Mouse (Mus musculus) heart, adult 10 weeks (tissue): ENCODE results near the gene Rad9b. TPM values are rescaled to one million over a fixed set of nuclear protein-coding genes. Genes with fewer than 3 reads are reported as not detected.

ENCODE experiments used
- polyA plus RNA-seq: library from polyadenylated mRNA; stranded (reverse); fragments of 350-450 nt; fragmentation: Illumina TruSeq; extraction: RNeasy Lipid Tissue Mini Kit (QIAGEN cat#74804); gene quantifications from one replicate; pipeline ENCODE4 v1.2.3, GENCODE M21; 2014; ENCODE audit warnings: low read depth, low replicate concordance

Gene Rad9b
- 3.7 TPM for polyA plus RNA-seq

GRCm38 (mm10) chr5:122353807-122354491 is at the start of gene Rad9b, which contains the start of gene Vps29:
TSS of gene Rad9b (minus strand) at chr5:122354233.
TSS of gene Vps29 (plus strand) at chr5:122354369.

DNA sequence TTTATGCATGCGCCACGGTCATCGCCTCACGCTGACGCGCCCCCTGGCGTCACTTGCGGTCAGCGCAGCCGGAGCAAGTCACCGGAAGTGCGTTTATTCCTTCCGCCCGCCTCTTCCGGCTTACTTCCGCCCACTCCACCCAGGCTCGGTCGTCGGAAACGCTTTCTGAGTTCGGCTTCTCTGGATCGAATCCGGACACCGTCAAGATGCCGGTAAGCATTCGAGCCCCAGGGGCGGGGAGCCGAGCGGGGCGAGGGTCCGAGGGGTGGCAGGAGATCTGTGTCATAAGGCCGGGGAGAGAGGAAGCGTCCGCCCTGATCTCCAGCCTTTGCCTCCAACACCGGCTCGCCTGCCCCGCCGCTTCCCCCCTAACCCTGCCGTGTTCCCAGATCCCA is 37.8 kb upstream of the Rad9b start, which contains the start of gene Arpc3:
Gene Arpc3 (plus strand): TSS at position 93 of the 395 bp plus-strand sequence.

GRCm38 (mm10) chr5:122372192-122372769 is 18.2 kb upstream of the Rad9b start, which contains the start of gene Fam216a:
TSS of gene Fam216a (minus strand) at chr5:122372364.

DNA sequence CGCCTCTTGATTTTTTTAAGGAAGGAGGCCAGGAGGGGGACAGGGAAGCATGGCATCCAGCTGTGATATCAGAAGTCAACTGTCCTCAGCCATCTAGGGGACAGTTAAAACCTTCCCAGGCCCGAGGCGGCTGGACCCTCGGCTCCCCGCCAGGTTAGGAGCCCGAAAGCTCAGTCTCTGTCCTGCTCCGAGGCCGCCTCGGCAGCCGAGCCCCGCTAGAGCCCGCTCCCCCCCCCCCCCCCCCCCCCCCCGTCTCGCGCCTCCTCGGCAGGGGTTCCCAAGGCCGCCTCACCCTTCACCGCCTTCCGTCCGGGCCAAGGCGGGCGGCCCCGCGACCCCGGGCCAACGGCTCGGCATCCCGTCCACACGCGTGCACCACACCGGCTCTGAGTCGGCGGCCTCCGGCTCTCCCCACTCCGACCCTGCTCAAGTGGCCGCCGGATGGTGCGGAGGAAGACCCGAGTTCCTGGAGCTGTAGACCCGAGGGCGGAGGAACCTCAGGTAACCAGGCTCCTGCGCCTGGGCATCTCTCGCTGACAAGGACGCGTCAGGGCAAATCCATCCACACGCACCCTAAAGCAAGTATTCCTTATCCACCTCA is 17.7 kb upstream of the Rad9b start, which contains the start of gene Gpn3:
Gene Gpn3 (plus strand): TSS at position 286 of the 601 bp plus-strand sequence.

DNA sequence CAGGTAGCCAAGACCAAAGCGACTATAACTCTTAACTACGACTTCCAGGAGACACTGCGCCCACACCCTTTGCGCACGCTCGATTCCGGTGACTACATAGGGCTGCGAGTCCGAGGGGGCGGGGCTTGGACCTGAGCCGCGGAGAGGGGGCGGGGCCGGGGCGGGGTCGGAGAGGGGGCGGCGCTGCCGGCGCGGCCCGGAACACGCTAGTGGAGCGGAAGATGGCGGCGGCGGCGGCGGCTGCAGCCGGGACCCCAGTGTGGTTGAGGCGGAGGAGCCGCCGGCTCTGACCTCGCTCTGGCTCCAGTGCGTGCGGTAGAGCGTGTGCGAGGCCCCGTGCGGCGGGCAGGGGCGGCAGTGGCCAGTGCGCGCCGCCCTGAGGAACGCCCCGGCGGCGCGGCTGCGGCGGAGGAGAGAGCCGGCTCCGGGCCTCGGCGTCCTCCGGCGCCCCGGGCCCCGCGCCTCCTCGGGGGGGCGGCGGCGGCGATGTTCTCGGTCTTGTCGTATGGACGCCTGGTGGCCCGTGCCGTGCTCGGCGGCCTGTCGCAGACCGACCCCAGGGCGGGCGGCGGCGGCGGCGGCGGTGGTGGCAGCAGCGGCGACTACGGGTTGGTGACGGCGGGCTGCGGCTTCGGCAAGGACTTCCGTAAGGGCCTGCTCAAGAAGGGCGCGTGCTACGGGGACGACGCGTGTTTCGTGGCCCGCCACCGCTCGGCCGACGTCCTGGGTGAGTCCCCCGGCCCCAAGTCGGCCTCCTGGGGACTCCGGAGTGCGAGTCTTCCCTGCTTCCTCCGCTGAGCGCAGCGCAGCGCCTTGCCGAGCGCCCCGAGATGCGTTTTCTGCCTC is 69.6 kb downstream of the Rad9b start, which contains the start of gene Pptc7:
Gene Pptc7 (plus strand): TSS at position 183 of the 846 bp plus-strand sequence.

Other genes starting within 250 kb of the Rad9b start
- gene Ccdc63, start 213.4 kb downstream of the Rad9b start, polyA plus RNA-seq = not detected
- gene Ppp1cc, start 196.0 kb downstream of the Rad9b start, polyA plus RNA-seq = 139 TPM
- 1.2 TPM for gene Hvcn1, start 147.4 kb downstream of the Rad9b start, polyA plus RNA-seq
- 4.1 TPM for gene Tctn1, start 89.8 kb downstream of the Rad9b start, polyA plus RNA-seq
- gene Pptc7, start 69.9 kb downstream of the Rad9b start, polyA plus RNA-seq = 87.6 TPM
- gene Vps29, start 136 bp upstream of the Rad9b start, polyA plus RNA-seq = 71.2 TPM
- gene Gpn3, start 17.6 kb upstream of the Rad9b start, polyA plus RNA-seq = 25.7 TPM
- gene Fam216a, start 18.1 kb upstream of the Rad9b start, polyA plus RNA-seq = 10.1 TPM
- 171 TPM for gene Arpc3, start 37.6 kb upstream of the Rad9b start, polyA plus RNA-seq
- 28.5 TPM for gene Anapc7, start 67.5 kb upstream of the Rad9b start, polyA plus RNA-seq
- 9,235 TPM for gene Atp2a2, start 148.0 kb upstream of the Rad9b start, polyA plus RNA-seq